Mouse (Mus musculus): ENCODE measurements around the gene Cemip2. TPM values are rescaled to one million over a fixed set of nuclear protein-coding genes. Genes with fewer than 3 reads are reported as not detected.
A peak's percentile ranks its signal among the peaks of the same experiment; 100 is the strongest.

Cemip2 gene
- polyA plus RNA-seq, 1 experiment from 2014 or later, result 33.0 TPM

DNA sequence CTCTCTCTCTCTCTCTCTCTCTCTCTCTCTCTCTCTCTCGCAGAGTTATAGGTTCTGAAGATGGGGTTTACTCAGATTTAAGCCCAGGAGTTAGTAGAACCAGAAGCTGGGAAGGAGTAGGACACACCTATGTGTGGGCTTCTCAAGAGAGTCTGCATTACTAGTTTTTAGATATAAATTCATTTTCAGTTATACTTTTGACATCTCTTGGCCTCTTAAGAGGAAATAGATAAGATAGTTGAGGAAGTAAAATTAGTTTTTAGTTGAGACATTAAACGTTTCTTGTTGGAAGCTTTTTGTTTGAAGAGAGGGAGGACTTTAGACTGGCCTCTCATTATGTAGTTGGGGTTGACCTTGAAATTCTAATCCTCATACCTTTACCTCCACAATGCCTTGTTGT is 28.0 kb upstream of the Cemip2 start:
- no peak overlapping the region for H3K9ac ChIP-seq
- no peak overlapping the region for H3K4me3 ChIP-seq (replicated peaks)
- no peaks in the 10 kb centered on the region for H3K4me1 ChIP-seq
- no peak overlapping the region for H3K27ac ChIP-seq (replicated peaks)
- no peaks in the 10 kb centered on the region for H3K9me3 ChIP-seq (replicated peaks)
- H3K27me3 ChIP-seq, result no peaks in the 10 kb centered on the region
- ATAC-seq (ENCODE audit: insufficient number of reproducible peaks, low FRiP score, low TSS enrichment, low read depth), result no peak
- H3K36me3 ChIP-seq, result no peaks in the 10 kb centered on the region
- WGBS, result 57% methylated on average over 2 of the region's 2 CpGs
- H3K4me2 ChIP-seq (replicated peaks), result no peak overlapping the region

DNA sequence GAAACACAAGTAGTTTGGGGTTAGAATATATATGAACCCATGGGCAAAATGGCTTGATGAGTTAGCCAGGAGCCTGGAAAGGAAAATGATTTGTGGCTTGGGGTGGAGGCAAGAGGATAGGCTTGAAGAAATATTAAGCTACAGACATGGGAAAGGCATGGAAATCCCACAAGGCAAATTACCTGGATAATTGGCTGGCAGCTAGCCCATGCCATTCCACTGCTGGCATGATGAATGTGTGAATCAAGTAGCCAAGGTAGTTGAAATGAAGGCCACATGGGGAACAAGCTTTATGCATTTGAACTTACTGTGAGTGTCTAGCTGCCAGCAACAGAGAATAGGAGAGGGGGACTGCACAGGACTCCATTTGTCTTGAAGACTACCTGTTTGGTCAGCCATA is 16.5 kb upstream of the Cemip2 start:
- H3K36me3 ChIP-seq, result no peaks in the 10 kb centered on the region
- no peak overlapping the region for H3K27ac ChIP-seq (replicated peaks)
- H3K9ac ChIP-seq, result no peak overlapping the region
- no peaks in the 10 kb centered on the region for H3K4me1 ChIP-seq
- H3K9me3 ChIP-seq (replicated peaks), result no peaks in the 10 kb centered on the region
- no peak for ATAC-seq (ENCODE audit: insufficient number of reproducible peaks, low FRiP score, low TSS enrichment, low read depth)
- H3K27me3 ChIP-seq, result no peaks in the 10 kb centered on the region
- no peak overlapping the region for H3K4me2 ChIP-seq (replicated peaks)
- no peak overlapping the region for H3K4me3 ChIP-seq (replicated peaks)

DNA sequence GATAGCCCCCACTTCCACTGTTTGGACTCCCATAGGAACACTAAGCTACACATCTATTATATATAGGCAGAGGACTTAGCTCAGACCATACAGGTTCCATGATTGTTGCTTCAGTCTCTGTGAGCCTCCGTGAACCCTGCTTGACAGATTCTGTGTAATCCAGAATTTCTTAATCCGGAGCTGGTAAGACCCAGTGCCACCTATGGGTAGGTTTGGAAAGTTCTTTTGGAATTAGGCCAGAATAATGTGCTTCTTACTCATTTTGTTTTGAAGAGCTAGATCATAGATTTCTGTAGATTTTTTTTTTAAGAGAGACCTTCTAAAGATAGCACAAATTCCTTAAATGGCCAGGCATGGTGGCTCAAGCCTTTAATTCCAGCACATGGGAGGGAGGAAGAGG is 14.1 kb upstream of the Cemip2 start:
- Histone ChIP-seq H3K27me3 (no peaks in the 10 kb centered on the region), H3K9ac (no peak overlapping the region), H3K27ac (replicated peaks) (no peak overlapping the region), H3K4me2 (replicated peaks) (no peak overlapping the region), H3K4me3 (replicated peaks) (no peak overlapping the region), H3K4me1 (no peaks in the 10 kb centered on the region), H3K9me3 (replicated peaks) (no peaks in the 10 kb centered on the region), H3K36me3 (no peaks in the 10 kb centered on the region)
- 64% methylated on average over 2 of the region's 2 CpGs for WGBS
- ATAC-seq (ENCODE audit: insufficient number of reproducible peaks, low FRiP score, low TSS enrichment, low read depth), result no peak

DNA sequence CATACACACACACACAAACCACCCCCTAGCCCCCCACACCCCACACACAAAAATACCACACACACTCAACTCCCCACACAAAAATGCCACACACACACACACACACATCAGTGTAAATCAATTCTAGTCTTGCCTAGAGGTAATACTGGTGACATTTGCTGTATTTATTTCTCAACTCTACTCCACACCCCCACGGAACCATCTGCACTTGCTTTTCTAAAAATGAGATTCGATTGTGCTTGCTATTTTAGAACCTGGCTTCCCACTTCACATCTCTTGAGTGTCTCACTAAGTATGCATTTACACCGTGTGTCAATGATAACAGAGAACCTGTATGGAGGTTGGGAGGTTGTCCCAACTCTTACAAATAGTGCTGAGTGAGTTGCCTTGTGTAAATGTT is 13.4 kb upstream of the Cemip2 start:
- H3K27me3 ChIP-seq, result no peaks in the 10 kb centered on the region
- no peak overlapping the region for H3K4me2 ChIP-seq (replicated peaks)
- no peak overlapping the region for H3K27ac ChIP-seq (replicated peaks)
- no peaks in the 10 kb centered on the region for H3K4me1 ChIP-seq
- H3K9me3 ChIP-seq (replicated peaks), result no peaks in the 10 kb centered on the region
- WGBS, result 70% methylated on average over 3 of the region's 3 CpGs
- ATAC-seq (ENCODE audit: insufficient number of reproducible peaks, low FRiP score, low TSS enrichment, low read depth), result no peak
- no peak overlapping the region for H3K4me3 ChIP-seq (replicated peaks)
- H3K9ac ChIP-seq, result no peak overlapping the region
- H3K36me3 ChIP-seq, result no peaks in the 10 kb centered on the region

DNA sequence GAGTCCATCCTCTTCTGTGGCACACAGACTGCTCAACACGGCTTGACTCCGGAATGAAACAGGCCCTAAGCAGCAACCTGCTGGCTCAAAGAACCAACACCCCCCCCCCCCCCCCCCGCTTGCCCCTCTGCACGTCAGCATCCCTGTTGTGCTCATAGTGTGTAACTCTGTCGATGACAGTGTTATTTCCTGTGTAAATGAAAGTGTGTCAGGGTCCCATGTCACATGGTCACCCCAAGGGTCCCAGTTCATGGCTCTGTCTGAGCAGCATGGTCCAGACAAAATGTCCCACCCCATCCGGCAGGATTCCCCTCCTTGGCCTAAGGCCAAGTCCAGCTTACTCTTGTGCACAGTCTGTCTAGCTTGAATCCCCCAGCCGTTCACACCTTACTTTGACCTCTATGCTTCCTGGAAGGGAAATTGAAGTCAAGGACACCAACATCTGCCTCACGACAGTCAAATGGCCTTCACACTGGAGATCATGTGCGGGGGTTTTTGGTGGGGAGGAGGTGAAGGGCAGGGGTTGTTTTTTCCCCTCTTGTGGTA is 10.6 kb upstream of the Cemip2 start:
- no peak for ATAC-seq (ENCODE audit: insufficient number of reproducible peaks, low FRiP score, low TSS enrichment, low read depth)
- 75% methylated on average over 9 of the region's 9 CpGs for WGBS

DNA sequence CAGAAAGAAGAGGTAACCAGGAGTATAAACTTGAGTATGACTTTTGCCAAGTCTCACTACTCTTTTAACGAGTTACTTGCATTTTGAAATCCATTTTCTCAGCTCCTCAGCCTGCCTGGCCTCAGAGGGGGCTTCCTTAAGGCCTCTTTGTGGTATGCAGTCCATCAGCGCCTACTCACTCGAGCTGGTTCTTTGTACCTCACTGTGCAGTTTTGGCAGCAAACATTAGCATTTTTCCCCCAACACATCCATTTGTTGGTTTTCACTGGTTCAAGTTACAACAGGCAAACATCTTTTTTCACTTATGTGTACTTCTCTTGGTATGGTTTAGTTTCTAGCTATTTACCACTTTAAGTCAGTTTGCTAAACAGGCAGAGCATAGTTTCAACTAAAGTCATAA is 8.3 kb upstream of the Cemip2 start:
- no peak overlapping the region for H3K4me2 ChIP-seq (replicated peaks)
- WGBS, result 22% methylated on average over 3 of the region's 3 CpGs

More for the DNA sequence above, 10.6 kb upstream of the Cemip2 start:
- Histone ChIP-seq H3K9me3 (replicated peaks) (no peaks in the 10 kb centered on the region), H3K4me3 (replicated peaks) (no peak overlapping the region), H3K27me3 (no peaks in the 10 kb centered on the region), H3K27ac (replicated peaks) (no peak overlapping the region), H3K36me3 (no peaks in the 10 kb centered on the region), H3K4me2 (replicated peaks) (no peak overlapping the region), H3K9ac (no peak overlapping the region), H3K4me1 (no peaks in the 10 kb centered on the region)

DNA sequence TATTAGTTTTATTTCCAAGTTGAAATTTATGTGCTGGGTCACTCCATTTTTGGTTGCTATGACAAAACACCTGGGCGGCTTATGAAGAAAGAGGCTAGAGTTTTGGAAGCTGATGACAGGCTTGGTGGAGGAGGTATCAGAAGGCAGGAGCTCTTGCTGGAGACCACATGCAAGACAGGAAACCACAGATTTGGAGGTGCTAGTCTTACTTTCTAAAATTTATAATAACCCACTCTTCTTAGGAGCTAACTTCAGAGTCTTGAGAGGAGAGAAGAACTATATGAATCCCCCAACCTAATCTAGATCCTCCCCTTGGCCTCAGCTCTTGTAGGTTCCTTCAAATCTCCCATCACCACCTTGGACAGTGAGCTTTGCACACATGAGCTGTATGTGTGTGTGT is 6.6 kb upstream of the Cemip2 start:
- Histone ChIP-seq H3K36me3 (no peaks in the 10 kb centered on the region), H3K27ac (replicated peaks) (no peak overlapping the region), H3K4me1 (no peaks in the 10 kb centered on the region), H3K9me3 (replicated peaks) (no peaks in the 10 kb centered on the region), H3K27me3 (no peaks in the 10 kb centered on the region), H3K9ac (no peak overlapping the region), H3K4me2 (replicated peaks) (no peak overlapping the region), H3K4me3 (replicated peaks) (no peak overlapping the region)
- WGBS, result 94% methylated on average over 1 of the region's 1 CpGs
- no peak for ATAC-seq (ENCODE audit: insufficient number of reproducible peaks, low FRiP score, low TSS enrichment, low read depth)

More for the DNA sequence above, 8.3 kb upstream of the Cemip2 start:
- Histone ChIP-seq H3K4me3 (replicated peaks) (no peak overlapping the region), H3K9ac (no peak overlapping the region), H3K36me3 (no peaks in the 10 kb centered on the region), H3K27ac (replicated peaks) (peak overlapping the region; percentile 85), H3K9me3 (replicated peaks) (no peaks in the 10 kb centered on the region), H3K27me3 (no peaks in the 10 kb centered on the region), H3K4me1 (no peaks in the 10 kb centered on the region)
- peak; percentile 80; the same call in 1 of the 2 replicates for ATAC-seq (ENCODE audit: insufficient number of reproducible peaks, low FRiP score, low TSS enrichment, low read depth)

DNA sequence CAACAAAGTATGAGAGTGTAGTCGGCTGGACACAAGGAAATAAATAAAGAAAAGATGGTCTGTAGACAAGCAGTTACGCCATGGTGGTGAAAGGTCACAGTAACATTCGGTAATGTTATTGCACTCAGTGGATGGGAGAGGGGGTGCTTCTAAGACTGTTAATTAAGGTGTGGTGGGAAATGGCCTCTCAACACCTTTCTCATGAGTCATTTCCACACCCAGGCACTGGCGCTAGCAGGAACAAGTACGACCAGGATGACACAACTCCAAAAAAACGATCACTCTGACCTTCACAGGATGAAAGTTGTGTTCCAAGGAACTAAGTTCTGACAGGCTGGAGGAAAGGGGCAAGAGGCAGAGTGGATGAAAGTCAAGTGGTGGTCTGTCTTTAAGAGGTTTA is 4.5 kb upstream of the Cemip2 start:
- no peak overlapping the region for H3K4me2 ChIP-seq (replicated peaks)
- ATAC-seq (ENCODE audit: insufficient number of reproducible peaks, low FRiP score, low TSS enrichment, low read depth), result no peak
- WGBS, result 64% methylated on average over 6 of the region's 6 CpGs

DNA sequence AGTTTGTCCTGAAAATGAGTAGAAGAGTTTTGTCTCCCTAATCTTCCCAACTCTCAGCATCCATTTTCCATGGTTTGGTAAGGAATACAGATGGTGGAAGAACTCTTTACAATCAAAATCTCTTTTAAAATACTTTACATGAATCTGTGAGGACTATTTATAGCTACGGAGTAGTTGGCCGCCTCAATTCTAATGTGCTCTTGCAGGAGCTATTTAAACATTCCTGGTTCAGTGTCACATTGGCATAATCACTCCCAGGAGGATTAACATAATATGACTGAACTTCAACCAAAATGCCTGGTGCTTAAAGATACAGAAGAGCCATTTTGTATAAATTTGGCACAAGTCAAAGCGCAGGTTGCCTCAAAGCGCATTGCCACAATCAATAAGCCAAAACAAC is 2.5 kb upstream of the Cemip2 start:
- Histone ChIP-seq H3K9me3 (replicated peaks) (no peaks in the 10 kb centered on the region), H3K9ac (no peak overlapping the region), H3K4me1 (peaks cover 20% of the 10 kb centered on the region), H3K27ac (replicated peaks) (no peak overlapping the region), H3K4me2 (replicated peaks) (no peak overlapping the region), H3K4me3 (replicated peaks) (no peak overlapping the region), H3K27me3 (no peaks in the 10 kb centered on the region), H3K36me3 (no peaks in the 10 kb centered on the region)
- no peak for ATAC-seq (ENCODE audit: insufficient number of reproducible peaks, low FRiP score, low TSS enrichment, low read depth)
- 62% methylated on average over 4 of the region's 4 CpGs for WGBS

More for the DNA sequence above, 4.5 kb upstream of the Cemip2 start:
- Histone ChIP-seq H3K9ac (no peak overlapping the region), H3K27me3 (no peaks in the 10 kb centered on the region), H3K4me3 (replicated peaks) (no peak overlapping the region), H3K27ac (replicated peaks) (no peak overlapping the region), H3K36me3 (no peaks in the 10 kb centered on the region), H3K9me3 (replicated peaks) (no peaks in the 10 kb centered on the region), H3K4me1 (peaks cover 6% of the 10 kb centered on the region)

DNA sequence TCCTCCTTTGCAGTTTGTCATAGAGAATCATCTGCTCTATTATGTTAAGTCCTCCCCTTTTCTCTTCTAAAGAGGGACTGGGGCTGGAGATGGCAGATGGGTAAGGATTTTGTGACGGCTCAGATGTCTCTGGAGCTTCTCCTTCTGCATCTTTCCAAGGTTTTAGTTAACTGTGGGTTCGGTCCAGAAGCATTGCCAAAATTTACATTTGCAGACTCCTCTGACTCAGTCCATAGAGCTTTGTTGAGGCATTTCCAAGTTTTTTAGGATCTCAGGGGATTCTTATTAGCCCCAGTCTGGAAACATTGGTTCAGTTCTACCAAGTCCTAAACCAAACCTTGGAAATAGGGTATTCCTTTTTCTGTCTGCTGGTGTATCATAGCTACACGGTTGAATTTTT is 1.5 kb upstream of the Cemip2 start:
- Histone ChIP-seq H3K36me3 (no peaks in the 10 kb centered on the region), H3K9me3 (replicated peaks) (no peaks in the 10 kb centered on the region), H3K4me2 (replicated peaks) (no peak overlapping the region), H3K9ac (no peak overlapping the region), H3K27ac (replicated peaks) (no peak overlapping the region; the same call in 1 of the 2 replicates), H3K4me1 (peaks cover 31% of the 10 kb centered on the region), H3K27me3 (no peaks in the 10 kb centered on the region), H3K4me3 (replicated peaks) (no peak overlapping the region)
- ATAC-seq (ENCODE audit: insufficient number of reproducible peaks, low FRiP score, low TSS enrichment, low read depth), result no peak
- 49% methylated on average over 3 of the region's 3 CpGs for WGBS

DNA sequence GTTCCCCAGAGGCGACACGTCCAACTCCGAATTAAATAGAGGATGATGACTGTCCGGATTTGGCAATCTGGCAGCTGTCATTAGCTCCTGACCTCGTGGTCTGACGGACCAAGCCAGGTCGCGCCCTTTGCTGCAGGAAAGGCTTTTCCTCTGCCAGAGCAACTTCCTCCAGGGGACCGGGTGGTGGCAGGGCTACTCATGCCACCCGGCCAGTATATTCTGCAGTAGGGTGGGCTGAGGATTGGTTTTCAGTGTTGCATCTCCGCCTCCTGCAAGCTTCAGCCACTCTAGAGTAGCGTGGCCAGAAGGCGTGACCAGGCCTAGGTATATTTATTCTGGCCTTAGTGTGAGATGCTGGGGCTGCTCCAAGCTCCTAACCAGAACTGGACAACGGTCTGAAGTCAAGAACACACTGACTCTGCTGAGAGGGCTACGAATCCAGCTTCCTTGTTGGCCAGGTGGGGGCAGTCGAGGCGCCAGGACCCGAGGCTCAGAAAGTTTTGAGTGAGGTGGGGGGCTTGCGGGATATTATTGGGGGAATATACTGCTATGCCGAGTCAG is 891 bp upstream of the Cemip2 start:
- H3K36me3 ChIP-seq, result no peaks in the 10 kb centered on the region
- H3K4me1 ChIP-seq, result peaks cover 36% of the 10 kb centered on the region
- peak overlapping the region; percentile 4; the same call in 1 of the 2 replicates for H3K4me3 ChIP-seq (replicated peaks)
- H3K27ac ChIP-seq (replicated peaks), result no peak overlapping the region; the same call in 1 of the 2 replicates
- H3K9ac ChIP-seq, result no peak overlapping the region
- ATAC-seq (ENCODE audit: insufficient number of reproducible peaks, low FRiP score, low TSS enrichment, low read depth), result no peak
- peak overlapping the region; percentile 59 for H3K4me2 ChIP-seq (replicated peaks)
- H3K27me3 ChIP-seq, result no peaks in the 10 kb centered on the region
- H3K9me3 ChIP-seq (replicated peaks), result no peaks in the 10 kb centered on the region
- WGBS, result 20% methylated on average over 20 of the region's 20 CpGs

DNA sequence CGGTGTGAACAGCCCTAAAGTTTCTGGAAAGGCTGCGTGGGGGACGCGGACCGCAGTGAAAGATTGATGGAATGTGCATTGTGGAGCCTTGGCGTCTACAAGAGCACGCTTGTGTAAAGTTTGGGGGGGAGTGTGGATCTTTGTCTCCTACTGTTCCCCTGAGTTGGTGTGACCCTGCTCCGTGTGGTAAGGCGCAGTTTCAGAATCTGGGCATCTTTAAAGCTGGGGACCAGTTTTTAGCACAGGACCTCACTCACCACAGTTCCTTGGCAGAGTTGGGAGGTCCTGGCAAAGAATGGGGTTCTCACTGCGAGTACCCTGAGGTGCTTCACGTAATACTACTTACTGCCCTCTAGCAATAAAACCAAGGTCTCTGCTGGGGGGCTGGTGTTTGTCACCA is 964 bp downstream of the Cemip2 start:
- Histone ChIP-seq H3K9me3 (replicated peaks) (no peaks in the 10 kb centered on the region), H3K4me3 (replicated peaks) (peak overlapping the region; percentile 88), H3K27ac (replicated peaks) (peak overlapping the region; percentile 92), H3K9ac (peak overlapping the region; percentile 71), H3K36me3 (no peaks in the 10 kb centered on the region), H3K27me3 (no peaks in the 10 kb centered on the region), H3K4me2 (replicated peaks) (peak overlapping the region; percentile 59), H3K4me1 (peaks cover 45% of the 10 kb centered on the region)
- ATAC-seq (ENCODE audit: insufficient number of reproducible peaks, low FRiP score, low TSS enrichment, low read depth), result no peak
- WGBS, result 0% methylated on average over 11 of the region's 11 CpGs
